ENCODE assay signal across 9 mouse cellular contexts in genomic region chr8:84952612-84953255, GRCm38 (mm10). TPM values are rescaled to one million over a fixed set of nuclear protein-coding genes. Genes with fewer than 3 reads are reported as not detected.
A peak's percentile ranks its signal among the peaks of the same experiment; 100 is the strongest.
DNase-seq lines count a peak whose midpoint lies in the region; ATAC-seq lines count a peak whose summit lies in the region.
"Had no signal": no experiment of that assay in that cellular context is flagged by ENCODE, and none has a peak within 500 bp of the region (broad histone marks: within the 10 kb centered on the region; RNA-seq: fewer than 3 reads in every experiment).

No protein-coding gene starts in this region.

- no peak overlapping the region for H3K9ac ChIP-seq in liver, embryonic 16.5 days (ENCODE audit: low read depth, low read length)

- H3K4me2 ChIP-seq in liver, embryonic 16.5 days (ENCODE audit: low read depth, low read length): no peak overlapping the region

- WGBS in liver, embryonic 16.5 days (ENCODE audit: insufficient replicate concordance): 4% methylated on average over 18 of the region's 18 CpGs

- H3K4me3 ChIP-seq in liver, embryonic 16.5 days (ENCODE audit: low read depth, low read length): no peak overlapping the region

- peaks cover 42% of the 10 kb centered on the region for H3K27me3 ChIP-seq in liver, embryonic 16.5 days (ENCODE audit: control insufficient read depth, insufficient read depth, low read depth, low read length)

- peak; percentile 67; the same call in 1 of the 2 replicates for ATAC-seq in liver, embryonic 16.5 days (ENCODE audit: low read depth)

- H3K4me1 ChIP-seq in liver, embryonic 16.5 days (ENCODE audit: control insufficient read depth, low read depth, low read length): peaks cover 4% of the 10 kb centered on the region; the same call in 1 of the 2 replicates

- peak; percentile 95 for DNase-seq in heart, adult 11 months
- DNase-seq in heart, postnatal 25 days (ENCODE audit: low spot score): no peak
- DNase-seq in adrenal gland, postnatal 10 days: peak; percentile 82
- peak; percentile 35 to 56 for DNase-seq in heart, postnatal 10 days
- DNase-seq in left cerebral cortex, adult 11 months (ENCODE audit: low spot score): no peak
- DNase-seq in frontal cortex, postnatal 10 days (ENCODE audit: low spot score in 2 of 2): no peak
- DNase-seq in cerebellum, adult 9-10 months: no peak

- peaks cover 9% of the 10 kb centered on the region for H3K36me3 ChIP-seq in liver, embryonic 16.5 days (ENCODE audit: control insufficient read depth, insufficient read depth)

- no peaks in the 10 kb centered on the region for H3K9me3 ChIP-seq in liver, embryonic 16.5 days (replicated peaks; ENCODE audit: control insufficient read depth, low read length)

- intact Hi-C loops in heart, postnatal 25 days (cut with DNase I): no loop called here
- intact Hi-C loops in heart, postnatal 10 days (cut with DNase I): no loop called here

- no peak overlapping the region for H3K27ac ChIP-seq in liver, embryonic 16.5 days (ENCODE audit: low read length)

RNA-seq across cellular contexts. Expression of gene Rtbdn, which starts 5.9 kb away (rescaled TPM):
- not detected for total RNA-seq in heart, postnatal 25 days (2021)
- under 1 TPM in 1 of 2 experiments, not detected in 1; 0.21 TPM for total RNA-seq in adrenal gland, postnatal 10 days (2021)
- not detected for total RNA-seq in heart, postnatal 10 days (2021)
- 0.20 and 0.44 TPM in 2 replicates for polyA plus RNA-seq in liver, embryonic 16.5 days (2015; fragmentation: Nextera tagmentation; extraction: Ambion mirVana)
- polyA plus RNA-seq: spleen, adult 2 months had no signal

RNA-seq across cellular contexts. Expression of gene Mast1, which starts 15.6 kb away (rescaled TPM):
- under 1 TPM; 0.08 to 0.14 TPM for total RNA-seq in heart, postnatal 25 days (2021)
- total RNA-seq in adrenal gland, postnatal 10 days (2021): 1 to 10 TPM; 2.3 to 4.2 TPM
- total RNA-seq in heart, postnatal 10 days (2021): under 1 TPM in 1 of 2 experiments, not detected in 1; 0.07 TPM
- 0.09 and 0.15 TPM in 2 replicates for polyA plus RNA-seq in liver, embryonic 16.5 days (2015; fragmentation: Nextera tagmentation; extraction: Ambion mirVana)

RNA-seq across cellular contexts. Expression of gene Gm49661, which starts 16.5 kb away (rescaled TPM):
- not detected for total RNA-seq in heart, postnatal 25 days (2021)
- total RNA-seq in adrenal gland, postnatal 10 days (2021): 1 to 10 TPM in 1 of 2 experiments, not detected in 1; 1.1 TPM
- total RNA-seq in heart, postnatal 10 days (2021): 1 to 10 TPM in 1 of 2 experiments, not detected in 1; 1.6 TPM
- 0.45 and 1.4 TPM in 2 replicates for polyA plus RNA-seq in liver, embryonic 16.5 days (2015; fragmentation: Nextera tagmentation; extraction: Ambion mirVana)
- polyA plus RNA-seq: spleen, adult 2 months had no signal

RNA-seq across cellular contexts. Expression of gene Prdx2, which starts 16.7 kb away (rescaled TPM):
- total RNA-seq in heart, postnatal 25 days (2021): 100 to 1,000 TPM; 650 to 659 TPM
- 100 to 1,000 TPM; 477 to 503 TPM for total RNA-seq in adrenal gland, postnatal 10 days (2021)
- 100 to 1,000 TPM; 689 to 769 TPM for total RNA-seq in heart, postnatal 10 days (2021)
- 1,724 and 1,773 TPM in 2 replicates for polyA plus RNA-seq in liver, embryonic 16.5 days (2015; fragmentation: Nextera tagmentation; extraction: Ambion mirVana)

RNA-seq across cellular contexts. Expression of gene Rnaseh2a, which starts 16.8 kb away (rescaled TPM):
- 10 to 100 TPM; 45.2 to 48.2 TPM for total RNA-seq in heart, postnatal 25 days (2021)
- 10 to 100 TPM; 88.6 to 91.7 TPM for total RNA-seq in adrenal gland, postnatal 10 days (2021)
- 10 to 100 TPM; 53.4 to 55.4 TPM for total RNA-seq in heart, postnatal 10 days (2021)
- 91.6 and 98.1 TPM in 2 replicates for polyA plus RNA-seq in liver, embryonic 16.5 days (2015; fragmentation: Nextera tagmentation; extraction: Ambion mirVana)

Comparison
In these comparisons a context has a peak if more than half of its experiments do, and no peak if none do; other contexts are left out.
1. DNase-seq: peak in heart, adult 11 months (single experiment), adrenal gland, postnatal 10 days (single experiment) and heart, postnatal 10 days (2 of 2); none in heart, postnatal 25 days (single experiment), left cerebral cortex, adult 11 months (single experiment), frontal cortex, postnatal 10 days (0 of 2) and cerebellum, adult 9-10 months (single experiment).